Mouse (Mus musculus) MEL (cell line): ENCODE results near the gene Slc29a2.

Experiments used
- CTCF ChIP-seq, 3 experiments: IDR thresholded peaks in 2 of 3; conservative IDR thresholded peaks in 1 of 3; 2 replicates each; pipeline ENCODE4 v1.5.1; 2011 to 2012; ENCODE audit warnings: low read length in 3 of 3, low read depth in 2 of 3, mild to moderate bottlenecking in 2 of 3, improper control_type of control experiment in 1 of 3, inconsistent platforms in 1 of 3, mixed read lengths in 1 of 3, moderate library complexity in 1 of 3; ENCODE audit not compliant: control insufficient read depth in 1 of 3, insufficient read depth in 1 of 3, poor library complexity in 1 of 3, severe bottlenecking in 1 of 3
- EP300 ChIP-seq, 2 experiments: IDR thresholded peaks; 2 replicates each; pipeline ENCODE4 v1.6.1; 2011; ENCODE audit warnings: improper control_type of control experiment in 2 of 2, low read length in 2 of 2, low read depth in 1 of 2, mild to moderate bottlenecking in 1 of 2
- GABPA ChIP-seq: IDR thresholded peaks from 2 replicates; pipeline ENCODE4 v1.6.1; 2012; ENCODE audit warnings: low read depth, mild to moderate bottlenecking, inconsistent platforms, low read length, improper control_type of control experiment, moderate library complexity
- GATA1 ChIP-seq: IDR thresholded peaks from 2 replicates; pipeline ENCODE4 v1.6.1; 2011; ENCODE audit warnings: low read depth, low read length, improper control_type of control experiment
- JUND ChIP-seq: IDR thresholded peaks from 2 replicates; pipeline ENCODE4 v1.6.1; 2011; ENCODE audit warnings: low read depth, mild to moderate bottlenecking, improper control_type of control experiment, low read length
- MAFK ChIP-seq: IDR thresholded peaks from 2 replicates; pipeline ENCODE4 v1.6.1; 2011; ENCODE audit warnings: low read depth, mild to moderate bottlenecking, low read length, improper control_type of control experiment, borderline replicate concordance
- POLR2A ChIP-seq, 2 experiments: IDR thresholded peaks; 2 replicates each; pipeline ENCODE4 v1.6.1; 2011 to 2012; ENCODE audit warnings: low read length in 2 of 2, mild to moderate bottlenecking in 2 of 2, control low read depth in 1 of 2, improper control_type of control experiment in 1 of 2, low read depth in 1 of 2, moderate library complexity in 1 of 2; ENCODE audit not compliant: control insufficient read depth in 1 of 2, insufficient read depth in 1 of 2, poor library complexity in 1 of 2
- RCOR1 ChIP-seq: IDR thresholded peaks from 2 replicates; pipeline ENCODE4 v1.6.1; 2012; ENCODE audit warnings: low read depth, mild to moderate bottlenecking, inconsistent platforms, low read length, improper control_type of control experiment
- SMC3 ChIP-seq: IDR thresholded peaks from 2 replicates; pipeline ENCODE4 v1.6.1; 2011; ENCODE audit warnings: low read depth, low read length, improper control_type of control experiment
- ZC3H11A ChIP-seq: IDR thresholded peaks from 2 replicates; pipeline ENCODE4 v1.6.1; 2012; ENCODE audit warnings: low read depth, mild to moderate bottlenecking, inconsistent platforms, low read length, improper control_type of control experiment

DNA sequence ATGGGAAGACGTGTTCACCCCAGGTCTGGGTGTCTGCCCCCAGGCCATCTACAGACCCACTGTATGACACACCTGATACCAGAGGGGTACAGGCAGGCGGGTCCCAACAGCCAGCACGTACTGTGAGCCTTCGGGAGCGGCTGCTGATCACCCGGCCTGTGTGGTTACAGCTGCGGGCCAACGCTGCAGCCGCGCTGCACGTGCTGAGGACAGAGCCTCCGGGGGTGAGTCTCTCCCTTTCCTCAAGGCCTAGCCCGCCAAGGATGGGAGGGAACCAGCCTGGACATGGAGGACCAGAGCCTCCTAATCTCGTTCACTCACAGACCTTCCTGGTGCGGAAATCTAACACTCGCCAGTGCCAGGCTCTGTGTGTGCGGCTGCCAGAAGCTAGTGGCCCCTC, 27.4 kb downstream of the Slc29a2 start:
- TF ChIP-seq GABPA, result no peak
- no peak for TF ChIP-seq JUND
- no peak for TF ChIP-seq POLR2A (IDR thresholded peaks at IDR 0.05; ENCODE audit: control insufficient read depth in 1 of 2, insufficient read depth in 1 of 2, low read depth in 1 of 2, low read length in 2 of 2, poor library complexity in 1 of 2)
- no peak for TF ChIP-seq CTCF (IDR thresholded peaks at IDR 0.05 in 2 of 3, conservative IDR thresholded peaks at IDR 0.05 in 1 of 3; ENCODE audit: control insufficient read depth in 1 of 3, insufficient read depth in 1 of 3, low read depth in 2 of 3, low read length in 3 of 3, poor library complexity in 1 of 3, severe bottlenecking in 1 of 3)
- TF ChIP-seq EP300 (IDR thresholded peaks at IDR 0.05; ENCODE audit: low read depth in 1 of 2, low read length in 2 of 2), result no peak
- no peak for TF ChIP-seq SMC3
- no peak for TF ChIP-seq GATA1
- no peak for TF ChIP-seq ZC3H11A
- TF ChIP-seq RCOR1, result no peak
- no peak for TF ChIP-seq MAFK
